Mouse (Mus musculus) mouse embryonic stem cell (cell line): ENCODE measurements around the gene Ttc23l.
"Not testable (repeated sequence)": the region's sequence is repeated elsewhere in the genome, so short reads cannot be mapped to it uniquely, and the experiment has no call there.

ENCODE experiments used
- in situ Hi-C, 2 experiments: fragments of 300-500 bp; cut with MboI; formaldehyde crosslinking; loops; 1 replicate in 1 of 2; 3 replicates in 1 of 2; pipeline ENCODE4 v1.14.3; 2019 to 2020; ENCODE audit warnings: low sequenced_read_pairs in 2 of 2, low pct_unique_long_range_greater_than_20kb in 1 of 2, mixed read lengths in 1 of 2; ENCODE audit not compliant: unreplicated experiment in 1 of 2

Ttc23l gene

DNA sequence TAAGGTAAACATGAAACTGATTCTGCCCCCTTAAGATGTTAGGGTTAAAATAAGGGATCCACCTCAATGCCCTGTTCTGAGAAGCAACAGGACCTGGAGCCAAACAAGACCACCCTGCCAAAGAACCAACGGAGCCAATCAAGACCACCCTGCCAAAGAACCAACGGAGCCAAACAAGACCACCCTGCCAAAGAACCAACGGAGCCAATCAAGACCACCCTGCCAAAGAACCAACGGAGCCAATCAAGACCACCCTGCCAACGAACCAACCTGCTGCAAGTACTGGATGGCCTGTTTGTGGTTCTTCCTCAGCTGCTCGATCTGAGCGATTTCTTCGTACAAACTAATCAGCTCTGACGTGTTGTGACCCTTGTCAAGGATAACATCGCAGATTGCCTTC lies 25.1 kb downstream of the Ttc23l start:
- in situ Hi-C loops, result not testable (repeated sequence)

DNA sequence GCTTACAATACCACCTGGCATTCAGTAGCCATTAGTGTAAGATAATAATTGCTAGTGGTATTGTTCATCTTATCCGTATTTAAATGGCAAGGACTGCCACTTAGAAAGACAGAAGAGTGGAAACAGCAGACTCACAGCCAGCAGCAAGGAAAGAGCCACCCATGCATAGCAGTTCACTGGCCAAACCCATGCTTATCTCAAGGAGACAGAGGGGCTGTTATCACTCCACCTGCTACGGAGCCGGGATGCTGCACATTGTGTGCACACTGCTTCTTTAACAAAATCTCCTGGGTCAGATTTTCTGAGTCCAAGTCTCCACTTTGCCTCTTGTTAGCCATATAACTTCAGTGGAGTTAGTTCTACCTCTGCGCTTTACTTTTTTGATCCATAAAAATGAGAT lies 27.1 kb downstream of the Ttc23l start:
- in situ Hi-C loops, result no loop called here

DNA sequence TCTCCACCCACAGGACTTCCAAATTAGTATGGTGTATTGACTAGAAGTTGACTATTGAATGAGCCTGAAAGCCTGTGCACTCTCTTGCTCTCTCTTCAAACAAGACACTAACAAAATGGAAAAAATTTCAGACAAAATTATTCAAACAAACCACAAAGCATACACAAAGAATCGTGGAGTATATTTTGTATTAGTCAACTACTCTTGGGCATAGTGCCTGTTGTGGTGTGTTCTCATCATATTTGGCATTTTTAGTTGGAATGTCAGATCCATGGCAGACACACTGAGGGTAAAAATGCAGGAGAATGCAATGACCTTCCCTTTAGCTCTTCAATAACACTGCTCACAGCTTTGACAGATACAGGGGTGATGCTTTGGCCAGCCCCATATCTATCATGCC lies 32.6 kb downstream of the Ttc23l start:
- in situ Hi-C loops, result no loop called here

GRCm38 (mm10) chr15:10515166-10515565 lies 43.3 kb downstream of the Ttc23l start:
- in situ Hi-C loops, result loop anchor here in 1 of 2 experiments (25.0 kb wide), 1 partner anchor 372 kb away; no protein-coding TSS in a partner anchor

DNA sequence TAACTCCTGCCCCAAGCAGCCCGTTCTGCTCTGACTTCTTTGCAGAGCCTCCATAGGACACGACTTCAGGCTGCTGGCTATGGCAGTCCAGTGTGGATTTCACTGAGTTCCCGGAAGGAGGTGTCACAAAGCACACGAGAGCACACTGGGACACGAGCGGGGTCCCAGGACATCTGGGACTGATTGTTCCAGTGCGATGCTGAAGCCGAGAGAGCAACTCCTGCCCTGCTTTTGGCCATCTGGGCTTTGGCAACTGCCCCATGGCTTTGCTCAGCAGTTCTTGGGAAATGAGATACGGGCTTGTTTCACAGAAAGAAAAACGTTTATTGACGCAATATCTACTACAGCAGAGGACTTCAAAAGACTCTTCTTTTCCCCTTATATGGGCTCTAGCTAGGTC lies 52.4 kb downstream of the Ttc23l start:
- in situ Hi-C loops, result loop anchor here (10.0 to 25.0 kb wide), 2 partner anchors 359 to 381 kb away; no protein-coding TSS in a partner anchor

DNA sequence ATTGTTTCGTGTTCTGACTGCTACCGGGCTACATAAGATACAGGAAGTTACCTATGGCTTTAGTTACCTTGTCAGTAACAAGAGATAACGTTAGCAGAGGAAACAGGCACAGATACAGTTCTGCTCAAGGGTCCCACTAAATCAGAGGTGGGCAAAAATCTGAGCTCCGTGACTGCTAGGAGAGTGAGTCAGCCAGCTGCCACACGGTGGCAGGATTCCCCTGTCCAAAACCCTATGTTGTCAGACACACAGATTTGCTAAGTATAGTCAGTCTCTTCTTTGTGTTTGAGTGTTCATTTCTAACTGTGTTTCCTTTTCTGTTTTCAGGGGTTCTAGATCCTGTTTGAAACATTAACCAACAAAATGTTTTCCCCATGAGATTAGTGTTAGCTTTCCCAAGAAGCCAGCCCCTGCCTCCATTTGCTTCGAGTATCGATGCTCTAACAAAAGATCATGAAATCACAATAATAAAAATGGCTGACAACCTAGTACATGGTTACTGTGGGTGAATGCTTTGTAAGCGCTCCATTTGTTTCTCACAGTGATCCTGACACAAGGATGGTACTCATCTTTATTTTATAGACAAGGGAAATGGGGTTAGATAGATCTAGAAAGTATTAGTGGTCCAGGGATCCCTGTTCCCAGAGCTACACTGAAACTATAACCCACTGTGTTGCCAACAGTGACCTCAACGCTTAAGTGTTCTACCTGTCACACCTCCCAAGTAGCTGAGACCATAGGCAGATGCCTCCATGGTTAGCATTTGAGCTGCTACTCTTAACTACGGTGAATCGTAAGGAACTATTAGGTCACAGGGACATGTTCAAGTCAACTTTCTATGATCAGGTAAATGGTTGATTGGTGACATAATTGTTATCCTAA lies 57.4 kb downstream of the Ttc23l start:
- in situ Hi-C loops, result loop anchor here (10.0 to 25.0 kb wide), 2 partner anchors 364 to 386 kb away; no protein-coding TSS in a partner anchor

GRCm38 (mm10) chr15:10500035-10500434 lies 58.4 kb downstream of the Ttc23l start:
- in situ Hi-C loops, result loop anchor here (10.0 to 25.0 kb wide), 2 partner anchors 365 to 387 kb away; no protein-coding TSS in a partner anchor

DNA sequence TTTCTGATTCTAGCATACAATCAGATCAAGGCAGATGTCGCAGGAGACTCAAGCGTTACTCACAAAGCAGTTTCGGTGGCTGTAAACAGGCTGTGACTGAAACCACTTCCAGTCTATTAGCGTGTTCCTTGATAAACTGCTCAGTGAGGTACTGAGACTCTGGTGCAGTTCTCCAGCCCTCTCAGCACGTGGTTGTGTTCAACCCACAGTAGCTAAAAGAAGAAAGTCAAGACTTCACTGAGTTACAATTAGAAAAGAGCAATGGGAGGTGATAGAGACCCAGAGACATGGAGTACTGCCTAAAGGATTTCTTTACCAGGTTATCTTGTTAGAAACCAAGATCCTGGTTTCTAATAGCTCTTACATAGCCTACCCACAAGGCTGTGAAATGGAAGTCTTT lies 58.9 kb downstream of the Ttc23l start:
- in situ Hi-C loops, result loop anchor here (25.0 kb wide), 2 partner anchors 213 to 888 kb away; partner anchors contain the start of genes Rai14 (in 1 of the 2) and Tars (in 1 of the 2)

DNA sequence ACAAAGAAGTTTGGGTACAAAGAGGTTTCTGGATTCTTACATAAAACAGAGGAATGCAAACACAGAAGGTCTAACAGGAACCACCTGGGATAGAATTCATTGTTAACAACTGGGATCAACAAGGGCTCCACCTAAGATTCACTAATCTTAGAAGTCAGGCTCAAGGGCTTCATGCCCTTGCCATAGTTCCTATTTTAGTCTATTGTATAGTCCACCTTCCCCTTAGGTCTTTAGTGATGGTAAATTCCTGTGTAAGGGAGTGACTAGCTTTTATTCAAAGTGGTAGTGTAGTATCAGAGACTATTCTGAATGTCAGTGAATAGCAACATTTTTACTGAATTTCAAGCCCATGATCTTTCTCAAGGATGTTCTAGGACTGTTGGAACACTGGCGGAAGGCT lies 61.8 kb downstream of the Ttc23l start:
- in situ Hi-C loops, result loop anchor here (25.0 kb wide), 2 partner anchors 216 to 891 kb away; partner anchors contain the start of genes Rai14 (in 1 of the 2) and Tars (in 1 of the 2)

DNA sequence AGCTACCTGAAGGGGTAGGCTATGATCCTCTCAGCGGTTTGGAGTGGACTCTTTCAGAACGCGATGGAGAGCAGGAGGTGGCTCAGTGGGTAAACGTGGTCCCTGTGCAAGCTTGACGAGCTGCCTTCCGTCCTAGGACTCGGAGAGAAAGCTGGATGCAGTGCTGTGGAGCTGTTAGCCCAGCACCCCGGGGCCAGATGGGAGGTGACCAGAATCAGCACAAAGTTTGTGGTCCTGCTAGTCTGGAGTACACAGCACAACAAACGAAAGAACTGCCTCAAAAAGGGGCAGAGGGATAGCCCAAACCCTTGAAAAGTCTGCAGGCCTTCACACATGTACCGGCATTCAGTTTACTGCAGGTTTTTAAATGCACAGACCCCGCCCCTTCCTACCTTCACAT lies 62.5 kb downstream of the Ttc23l start:
- in situ Hi-C loops, result loop anchor here (25.0 kb wide), 2 partner anchors 216 to 891 kb away; partner anchors contain the start of genes Rai14 (in 1 of the 2) and Tars (in 1 of the 2)

- in situ Hi-C loops, result loop anchor here (25.0 kb wide), 2 partner anchors 222 to 897 kb away; partner anchors contain the start of genes Rai14 (in 1 of the 2) and Tars (in 1 of the 2)
Observed at GRCm38 (mm10) chr15:10490101-10490500, 68.4 kb downstream of the Ttc23l start.

GRCm38 (mm10) chr15:10487246-10487645 lies 71.2 kb downstream of the Ttc23l start:
- in situ Hi-C loops, result loop anchor here (10.0 to 25.0 kb wide), 3 partner anchors 225 to 908 kb away; partner anchors contain the start of genes Tars (in 2 of the 2) and Rai14 (in 1 of the 2)

DNA sequence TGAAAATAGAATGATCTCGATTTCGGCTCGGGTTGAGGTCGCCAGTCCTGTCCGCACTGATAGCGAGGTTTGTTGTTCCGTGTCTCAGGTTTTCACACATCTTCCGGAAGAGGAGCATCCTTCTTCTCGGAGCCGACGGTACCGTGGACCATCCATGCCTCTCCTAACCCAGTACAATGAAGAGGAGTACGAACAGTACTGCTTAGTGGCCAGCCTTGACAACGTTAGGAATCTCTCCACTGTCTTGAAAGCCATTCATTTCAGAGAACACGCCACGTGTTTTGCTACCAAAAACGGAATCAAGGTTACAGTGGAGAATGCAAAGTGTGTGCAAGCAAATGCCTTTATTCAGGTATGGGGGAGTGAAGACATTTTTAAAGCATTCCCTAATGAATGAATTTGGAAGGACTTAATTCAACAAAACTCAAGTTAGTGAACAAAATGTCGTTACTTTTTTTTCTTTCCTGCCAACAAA lies 72.1 kb downstream of the Ttc23l start:
- in situ Hi-C loops, result loop anchor here (10.0 to 25.0 kb wide), 3 partner anchors 226 to 908 kb away; partner anchors contain the start of genes Tars (in 2 of the 2) and Rai14 (in 1 of the 2)

- in situ Hi-C loops, result loop anchor here (10.0 to 25.0 kb wide), 3 partner anchors 227 to 909 kb away; partner anchors contain the start of genes Tars (in 2 of the 2) and Rai14 (in 1 of the 2)
Observed at GRCm38 (mm10) chr15:10485484-10486364, 72.7 kb downstream of the Ttc23l start, which contains the start of the genes Brix1 and Rad1. TSS of gene Brix1 (minus strand) at chr15:10485947. TSS of gene Rad1 (plus strand) at chr15:10486018.

DNA sequence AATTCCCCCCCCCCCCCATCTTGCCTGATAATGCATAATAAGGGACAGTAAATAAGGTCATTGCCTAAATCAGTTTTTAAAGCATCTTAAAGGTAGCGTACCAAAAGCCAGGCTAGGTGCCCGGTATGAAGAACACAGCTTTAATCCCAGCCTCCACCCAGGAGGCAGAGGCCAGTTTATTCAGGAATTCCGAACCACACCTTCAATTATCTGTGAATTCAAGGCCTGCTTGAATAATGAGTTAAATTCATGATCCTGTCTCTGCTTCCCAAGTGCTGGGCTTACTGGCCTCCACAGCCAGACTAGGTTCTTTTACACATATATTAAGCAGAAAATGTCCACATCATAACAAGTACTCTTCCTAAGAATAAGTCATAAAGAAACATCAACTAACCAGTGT lies 87.5 kb downstream of the Ttc23l start:
- in situ Hi-C loops, result no loop called here

DNA sequence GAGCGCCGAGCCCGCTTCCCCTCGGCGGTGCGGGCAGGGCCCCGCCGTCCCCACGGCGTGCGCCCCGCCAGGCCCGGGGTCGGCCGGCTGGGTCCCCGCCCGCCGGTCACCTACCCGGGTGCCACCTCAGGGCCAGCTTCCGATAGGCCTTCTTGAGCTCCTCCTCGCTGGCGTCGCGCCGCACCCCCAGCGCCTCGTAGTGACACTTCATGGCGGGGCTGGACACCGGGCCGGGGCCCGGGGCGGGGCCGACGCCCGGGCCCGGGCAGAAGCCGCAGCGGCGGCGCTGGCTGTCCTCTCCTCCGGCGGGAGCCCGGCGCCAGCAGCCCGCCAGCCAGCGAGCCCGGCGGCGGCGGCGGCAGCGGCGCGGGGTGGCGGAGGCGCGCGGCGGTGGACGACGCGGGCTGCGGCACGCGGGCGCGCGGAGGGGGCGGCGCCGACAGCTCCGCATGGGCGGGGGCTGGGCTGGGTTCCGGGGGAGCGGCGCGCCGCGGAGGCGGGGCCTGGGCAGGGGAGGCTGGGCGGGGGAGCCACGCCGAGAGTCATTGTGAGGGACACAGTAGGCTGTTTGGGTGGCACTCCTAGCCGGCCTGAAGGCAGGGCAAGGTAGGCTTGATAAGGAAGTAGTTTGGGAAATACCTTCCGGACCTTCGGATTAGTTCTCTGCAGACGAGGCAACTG lies 88.2 kb downstream of the Ttc23l start, which contains the start of gene Dnajc21:
Gene Dnajc21, minus strand, starts transcription at position 366 of the 681 bp plus-strand sequence.
- in situ Hi-C loops, result no loop called here

- in situ Hi-C loops, result no loop called here
Observed at GRCm38 (mm10) chr15:10469641-10470150, 88.8 kb downstream of the Ttc23l start.
